Mouse (Mus musculus) stomach, embryonic 15.5 days (tissue): ENCODE data around the gene Kcnd3. TPM values are rescaled to one million over a fixed set of nuclear protein-coding genes. Genes with fewer than 3 reads are reported as not detected.
A peak's percentile ranks its signal among the peaks of the same experiment; 100 is the strongest.

Source experiments
- ATAC-seq: fragments of 200-750 bp; cut with Nextera tagmentation; 2 replicates; pipeline ENCODE4 v1.8.0; 2017; ENCODE audit warnings: low read depth, moderate number of reproducible peaks, moderate TSS enrichment; ENCODE audit not compliant: insufficient read depth, low FRiP score
- H3K27ac ChIP-seq: fragments of 300-500 bp; sonication (generic); 2 replicates; pipeline ENCODE4 v1.5.1; 2015; ENCODE audit warnings: mild to moderate bottlenecking, inconsistent platforms
- H3K27me3 ChIP-seq: fragments of 300-500 bp; sonication (generic); replicated peaks from 2 replicates; pipeline ENCODE4 v1.6.1; 2015; ENCODE audit warnings: inconsistent platforms
- H3K36me3 ChIP-seq: fragments of 300-500 bp; sonication (generic); 2 replicates; pipeline ENCODE4 v1.6.1; 2015; ENCODE audit warnings: inconsistent platforms
- H3K4me1 ChIP-seq: fragments of 300-500 bp; sonication (generic); 2 replicates; pipeline ENCODE4 v1.6.1; 2015; ENCODE audit warnings: inconsistent platforms
- H3K4me2 ChIP-seq: fragments of 300-500 bp; sonication (generic); 2 replicates; pipeline ENCODE4 v1.6.1; 2015; ENCODE audit warnings: mild to moderate bottlenecking, inconsistent platforms
- H3K4me3 ChIP-seq: fragments of 300-500 bp; sonication (generic); replicated peaks from 2 replicates; pipeline ENCODE4 v1.5.1; 2015; ENCODE audit warnings: inconsistent platforms
- H3K9ac ChIP-seq: fragments of 300-500 bp; sonication (generic); 2 replicates; pipeline ENCODE4 v1.6.1; 2015; ENCODE audit warnings: inconsistent platforms
- H3K9me3 ChIP-seq: fragments of 300-500 bp; sonication (generic); 2 replicates; pipeline ENCODE4 v1.6.1; 2016; ENCODE audit warnings: inconsistent platforms
- WGBS: fragments of 180-500 bp; shearing (Covaris S2); methylation state at CpG from one replicate; pipeline ENCODE4 v1.1.7; 2015; 5-methylcytosine and 5-hydroxymethylcytosine counted together
- polyA plus RNA-seq: library from polyadenylated mRNA; unstranded; fragments of >200 nt; fragmentation: Nextera tagmentation; extraction: Ambion mirVana; gene quantifications from 2 replicates; pipeline ENCODE4 v1.2.1, GENCODE M21; 2015

Gene Kcnd3
- polyA plus RNA-seq, 1 experiment from 2014 or later = 6.2 TPM

GRCm38 (mm10) chr3:105712827-105713226 is 260.7 kb downstream of the Kcnd3 start:
- H3K4me2 ChIP-seq = no peak overlapping the region
- H3K27ac ChIP-seq = no peak overlapping the region
- no peak for ATAC-seq
- no peaks in the 10 kb centered on the region for H3K9me3 ChIP-seq
- H3K27me3 ChIP-seq = no peaks in the 10 kb centered on the region
- no peak overlapping the region for H3K9ac ChIP-seq
- no peaks in the 10 kb centered on the region for H3K36me3 ChIP-seq
- peaks cover 5% of the 10 kb centered on the region; the same call in 1 of the 2 replicates for H3K4me1 ChIP-seq
- no peak overlapping the region for H3K4me3 ChIP-seq

- no peaks in the 10 kb centered on the region for H3K9me3 ChIP-seq
- H3K27me3 ChIP-seq = no peaks in the 10 kb centered on the region
- 0 out of 2 replicates have a peak, but pooled peaks cover 4% of the 10 kb centered on the region for H3K4me1 ChIP-seq
- no peak for ATAC-seq
- no peak overlapping the region for H3K4me3 ChIP-seq
- H3K4me2 ChIP-seq = no peak overlapping the region
- 28% methylated on average over 8 of the region's 8 CpGs for WGBS
- H3K36me3 ChIP-seq = no peaks in the 10 kb centered on the region
- H3K9ac ChIP-seq = no peak overlapping the region
- 0 out of 2 replicates have a peak overlapping the region, but pooled peaks have one; percentile 0 for H3K27ac ChIP-seq
Observed at GRCm38 (mm10) chr3:105714091-105714819, 262.1 kb downstream of the Kcnd3 start.

GRCm38 (mm10) chr3:105714820-105715167 is 262.7 kb downstream of the Kcnd3 start:
- Histone ChIP-seq H3K4me2 (no peak overlapping the region), H3K27ac (no peak overlapping the region), H3K36me3 (no peaks in the 10 kb centered on the region), H3K27me3 (no peaks in the 10 kb centered on the region), H3K9me3 (no peaks in the 10 kb centered on the region), H3K4me1 (0 out of 2 replicates have a peak, but pooled peaks cover 4% of the 10 kb centered on the region), H3K4me3 (no peak overlapping the region), H3K9ac (no peak overlapping the region)
- no peak for ATAC-seq

GRCm38 (mm10) chr3:105716353-105717000 is 264.3 kb downstream of the Kcnd3 start:
- H3K27ac ChIP-seq = no peak overlapping the region
- H3K4me2 ChIP-seq = no peak overlapping the region
- no peak overlapping the region for H3K9ac ChIP-seq
- H3K4me1 ChIP-seq = 0 out of 2 replicates have a peak, but pooled peaks cover 4% of the 10 kb centered on the region
- WGBS = 67% methylated on average over 18 of the region's 18 CpGs
- ATAC-seq = no peak
- H3K4me3 ChIP-seq = no peak overlapping the region
- H3K27me3 ChIP-seq = no peaks in the 10 kb centered on the region
- no peaks in the 10 kb centered on the region for H3K9me3 ChIP-seq
- H3K36me3 ChIP-seq = no peaks in the 10 kb centered on the region

GRCm38 (mm10) chr3:105717856-105718555 is 265.9 kb downstream of the Kcnd3 start:
- no peak for ATAC-seq

GRCm38 (mm10) chr3:105718746-105719145 is 266.6 kb downstream of the Kcnd3 start:
- Histone ChIP-seq H3K4me2 (no peak overlapping the region), H3K27ac (no peak overlapping the region), H3K36me3 (no peaks in the 10 kb centered on the region), H3K27me3 (no peaks in the 10 kb centered on the region), H3K4me1 (0 out of 2 replicates have a peak, but pooled peaks cover 4% of the 10 kb centered on the region), H3K4me3 (no peak overlapping the region), H3K9me3 (no peaks in the 10 kb centered on the region), H3K9ac (no peak overlapping the region)
- WGBS = 45% methylated on average over 4 of the region's 4 CpGs
- no peak for ATAC-seq

More at GRCm38 (mm10) chr3:105717856-105718555, 265.9 kb downstream of the Kcnd3 start:
- Histone ChIP-seq H3K4me2 (no peak overlapping the region), H3K9ac (no peak overlapping the region), H3K4me1 (0 out of 2 replicates have a peak, but pooled peaks cover 4% of the 10 kb centered on the region), H3K4me3 (no peak overlapping the region), H3K36me3 (no peaks in the 10 kb centered on the region), H3K27ac (no peak overlapping the region), H3K27me3 (no peaks in the 10 kb centered on the region), H3K9me3 (no peaks in the 10 kb centered on the region)
- 67% methylated on average over 11 of the region's 11 CpGs for WGBS

GRCm38 (mm10) chr3:105719979-105720378 is 267.8 kb downstream of the Kcnd3 start:
- H3K36me3 ChIP-seq = no peaks in the 10 kb centered on the region
- H3K27ac ChIP-seq = no peak overlapping the region
- no peak overlapping the region for H3K4me3 ChIP-seq
- no peaks in the 10 kb centered on the region for H3K27me3 ChIP-seq
- ATAC-seq = no peak
- H3K4me1 ChIP-seq = 0 out of 2 replicates have a peak, but pooled peaks cover 4% of the 10 kb centered on the region
- H3K9me3 ChIP-seq = no peaks in the 10 kb centered on the region
- WGBS = 76% methylated on average over 4 of the region's 4 CpGs
- no peak overlapping the region for H3K9ac ChIP-seq
- H3K4me2 ChIP-seq = no peak overlapping the region

GRCm38 (mm10) chr3:105720514-105720913 is 268.4 kb downstream of the Kcnd3 start:
- H3K4me3 ChIP-seq = no peak overlapping the region
- 0 out of 2 replicates have a peak, but pooled peaks cover 4% of the 10 kb centered on the region for H3K4me1 ChIP-seq
- no peak overlapping the region for H3K9ac ChIP-seq
- H3K27me3 ChIP-seq = no peaks in the 10 kb centered on the region
- H3K9me3 ChIP-seq = no peaks in the 10 kb centered on the region
- no peak overlapping the region for H3K27ac ChIP-seq
- no peak for ATAC-seq
- 62% methylated on average over 4 of the region's 4 CpGs for WGBS
- no peak overlapping the region for H3K4me2 ChIP-seq
- no peaks in the 10 kb centered on the region for H3K36me3 ChIP-seq

- no peak overlapping the region for H3K9ac ChIP-seq
- WGBS = 56% methylated on average over 2 of the region's 2 CpGs
- no peaks in the 10 kb centered on the region for H3K9me3 ChIP-seq
- ATAC-seq = no peak
- no peak overlapping the region for H3K4me2 ChIP-seq
- H3K27me3 ChIP-seq = no peaks in the 10 kb centered on the region
- H3K4me1 ChIP-seq = 0 out of 2 replicates have a peak, but pooled peaks cover 2% of the 10 kb centered on the region
- H3K4me3 ChIP-seq = no peak overlapping the region
- no peak overlapping the region for H3K27ac ChIP-seq
- H3K36me3 ChIP-seq = no peaks in the 10 kb centered on the region
Observed at GRCm38 (mm10) chr3:105721681-105722201, 269.6 kb downstream of the Kcnd3 start.

- no peaks in the 10 kb centered on the region for H3K9me3 ChIP-seq
- no peaks in the 10 kb centered on the region for H3K4me1 ChIP-seq
- no peak overlapping the region for H3K27ac ChIP-seq
- ATAC-seq = no peak
- 89% methylated on average over 3 of the region's 3 CpGs for WGBS
- H3K36me3 ChIP-seq = no peaks in the 10 kb centered on the region
- no peak overlapping the region for H3K4me2 ChIP-seq
- H3K4me3 ChIP-seq = no peak overlapping the region
- no peaks in the 10 kb centered on the region for H3K27me3 ChIP-seq
- H3K9ac ChIP-seq = no peak overlapping the region
Observed at GRCm38 (mm10) chr3:105722510-105722909, 270.4 kb downstream of the Kcnd3 start.
